Mouse (Mus musculus): Measurements from ENCODE around the gene Gngt1.

GRCm38 (mm10) chr6:3982661-3983284 lies 10.8 kb upstream of the Gngt1 start:
- TF ChIP-seq CTCF (IDR thresholded peaks at IDR 0.05; ENCODE audit: low read depth, low read length) (no peak), POLR2AphosphoS5 (IDR thresholded peaks at IDR 0.05; ENCODE audit: insufficient replicate concordance, low read depth, low read length) (no peak), GATA1 (IDR thresholded peaks at IDR 0.05; ENCODE audit: borderline replicate concordance, low read length) (no peak), TAL1 (conservative IDR thresholded peaks at IDR 0.05; ENCODE audit: low read depth, low read length) (no peak), GATA2 (IDR thresholded peaks at IDR 0.05; ENCODE audit: borderline replicate concordance, low read depth, low read length) (no peak)
